Mouse (Mus musculus) MEL (cell line): Measurements from ENCODE around the gene Strap.

ENCODE experiments used
- CTCF ChIP-seq, 3 experiments: IDR thresholded peaks in 2 of 3; conservative IDR thresholded peaks in 1 of 3; 2 replicates each; pipeline ENCODE4 v1.5.1; 2011 to 2012; ENCODE audit warnings: low read length in 3 of 3, low read depth in 2 of 3, mild to moderate bottlenecking in 2 of 3, improper control_type of control experiment in 1 of 3, inconsistent platforms in 1 of 3, mixed read lengths in 1 of 3, moderate library complexity in 1 of 3; ENCODE audit not compliant: control insufficient read depth in 1 of 3, insufficient read depth in 1 of 3, poor library complexity in 1 of 3, severe bottlenecking in 1 of 3
- EP300 ChIP-seq, 2 experiments: IDR thresholded peaks; 2 replicates each; pipeline ENCODE4 v1.6.1; 2011; ENCODE audit warnings: improper control_type of control experiment in 2 of 2, low read length in 2 of 2, low read depth in 1 of 2, mild to moderate bottlenecking in 1 of 2
- GATA1 ChIP-seq: IDR thresholded peaks from 2 replicates; pipeline ENCODE4 v1.6.1; 2011; ENCODE audit warnings: low read depth, low read length, improper control_type of control experiment
- HCFC1 ChIP-seq: IDR thresholded peaks from 2 replicates; pipeline ENCODE4 v1.6.1; 2012; ENCODE audit warnings: low read depth, mild to moderate bottlenecking, inconsistent platforms, low read length, improper control_type of control experiment, moderate library complexity
- KAT2A ChIP-seq: conservative IDR thresholded peaks from 2 replicates; pipeline ENCODE4 v1.6.1; 2012; ENCODE audit warnings: low read depth, low read length, improper control_type of control experiment, inconsistent platforms
- MAFK ChIP-seq: IDR thresholded peaks from 2 replicates; pipeline ENCODE4 v1.6.1; 2011; ENCODE audit warnings: low read depth, mild to moderate bottlenecking, low read length, improper control_type of control experiment, borderline replicate concordance
- MAX ChIP-seq: IDR thresholded peaks from 2 replicates; pipeline ENCODE4 v1.6.1; 2011; ENCODE audit warnings: low read length, improper control_type of control experiment
- MYB ChIP-seq: IDR thresholded peaks from 2 replicates; pipeline ENCODE4 v1.6.1; 2011; ENCODE audit warnings: mild to moderate bottlenecking, low read depth, low read length, improper control_type of control experiment
- NELFE ChIP-seq: IDR thresholded peaks from 2 replicates; pipeline ENCODE4 v1.6.1; 2011; ENCODE audit warnings: low read depth, low read length, improper control_type of control experiment
- NRF1 ChIP-seq: IDR thresholded peaks from 2 replicates; pipeline ENCODE4 v1.6.1; 2014; ENCODE audit warnings: low read depth, mild to moderate bottlenecking, inconsistent platforms, low read length, improper control_type of control experiment, moderate library complexity; ENCODE audit not compliant: poor library complexity, insufficient read depth, severe bottlenecking
- POLR2A ChIP-seq, 2 experiments: IDR thresholded peaks; 2 replicates each; pipeline ENCODE4 v1.6.1; 2011 to 2012; ENCODE audit warnings: low read length in 2 of 2, mild to moderate bottlenecking in 2 of 2, control low read depth in 1 of 2, improper control_type of control experiment in 1 of 2, low read depth in 1 of 2, moderate library complexity in 1 of 2; ENCODE audit not compliant: control insufficient read depth in 1 of 2, insufficient read depth in 1 of 2, poor library complexity in 1 of 2
- POLR2AphosphoS2 ChIP-seq: IDR thresholded peaks from 2 replicates; pipeline ENCODE4 v1.6.1; 2011; ENCODE audit warnings: low read length, improper control_type of control experiment
- USF1 ChIP-seq: IDR thresholded peaks from 2 replicates; pipeline ENCODE4 v1.6.1; 2014; ENCODE audit warnings: low read depth, mild to moderate bottlenecking, inconsistent platforms, low read length, improper control_type of control experiment, moderate library complexity
- ZC3H11A ChIP-seq: IDR thresholded peaks from 2 replicates; pipeline ENCODE4 v1.6.1; 2012; ENCODE audit warnings: low read depth, mild to moderate bottlenecking, inconsistent platforms, low read length, improper control_type of control experiment

DNA sequence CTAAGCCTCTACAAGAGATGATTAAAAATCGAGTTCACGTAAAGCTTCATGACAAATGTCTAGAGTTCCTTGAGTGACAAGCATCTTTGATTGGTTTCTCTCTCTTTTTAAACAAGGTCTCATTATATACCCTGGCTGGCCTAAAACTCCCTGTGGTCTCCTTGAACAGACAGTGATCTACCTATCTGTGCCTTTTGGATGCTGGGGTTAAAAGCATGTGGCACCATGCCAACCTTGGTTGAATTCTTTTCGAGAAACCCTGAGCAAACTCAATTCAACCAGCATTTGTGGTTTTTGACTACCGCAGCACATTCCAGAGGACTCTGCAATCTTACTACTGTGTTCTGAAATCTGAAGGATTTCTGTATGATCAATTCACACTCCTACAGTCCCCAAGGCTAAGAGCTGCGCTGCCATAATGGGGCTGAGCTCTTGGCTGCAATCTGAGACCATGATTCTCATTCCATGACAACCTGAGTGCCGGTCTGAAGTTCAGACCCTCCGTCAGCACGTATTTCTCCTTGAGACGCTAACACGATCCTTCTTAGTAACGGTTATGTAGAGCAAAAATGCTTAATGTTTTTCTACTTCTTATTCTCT is 46.3 kb upstream of the Strap start:
- TF ChIP-seq MYB (no peak), EP300 (IDR thresholded peaks at IDR 0.05; ENCODE audit: low read depth in 1 of 2, low read length in 2 of 2) (no peak), CTCF (IDR thresholded peaks at IDR 0.05 in 2 of 3, conservative IDR thresholded peaks at IDR 0.05 in 1 of 3; ENCODE audit: control insufficient read depth in 1 of 3, insufficient read depth in 1 of 3, low read depth in 2 of 3, low read length in 3 of 3, poor library complexity in 1 of 3, severe bottlenecking in 1 of 3) (no peak), POLR2A (IDR thresholded peaks at IDR 0.05; ENCODE audit: control insufficient read depth in 1 of 2, insufficient read depth in 1 of 2, low read depth in 1 of 2, low read length in 2 of 2, poor library complexity in 1 of 2) (no peak), MAX (no peak), POLR2AphosphoS2 (no peak), HCFC1 (no peak), NRF1 (no peak), KAT2A (no peak), USF1 (no peak), MAFK (no peak), ZC3H11A (no peak), NELFE (no peak), GATA1 (no peak)
